Mouse (Mus musculus): ENCODE data around the gene Syne4. TPM values are rescaled to one million over a fixed set of nuclear protein-coding genes. Genes with fewer than 3 reads are reported as not detected.

Gene Syne4
- 4.1 TPM for total RNA-seq (2023)

GRCm38 (mm10) chr7:30314721-30315155 lies at the start of gene Syne4:
Syne4 (plus strand) TSS chr7:30314807.

GRCm38 (mm10) chr7:30279951-30280669 lies 34.5 kb upstream of the Syne4 start, which contains the start of the genes Thap8 and Wdr62:
Thap8 (plus strand) TSS chr7:30280094.
Wdr62 (minus strand) TSS chr7:30280419.

GRCm38 (mm10) chr7:30291215-30292131 lies 23.1 kb upstream of the Syne4 start, which contains the start of gene Clip3:
Clip3 (plus strand) TSS chr7:30291728.

GRCm38 (mm10) chr7:30308076-30309005 lies 6.3 kb upstream of the Syne4 start, which contains the start of gene Alkbh6:
Alkbh6 (plus strand) TSS chr7:30308717.

GRCm38 (mm10) chr7:30321539-30322284 lies 7.1 kb downstream of the Syne4 start, which contains the start of gene E130208F15Rik:
E130208F15Rik (plus strand) TSS chr7:30321740.

GRCm38 (mm10) chr7:30323795-30324194 lies 9.2 kb downstream of the Syne4 start, which contains the start of gene Sdhaf1:
Sdhaf1 (minus strand) TSS chr7:30323895.

GRCm38 (mm10) chr7:30362652-30363343 lies 48.2 kb downstream of the Syne4 start, which contains the start of gene Lrfn3:
Lrfn3 (minus strand) TSS chr7:30362772.

Other genes with a start within 250 kb of the Syne4 start
- 7.4 TPM for gene Zfp82, start 241.9 kb upstream of the Syne4 start, total RNA-seq (2023)
- gene Gm26920, start 224.4 kb upstream of the Syne4 start, total RNA-seq (2023): not detected
- 13.1 TPM for gene Zfp566, start 224.3 kb upstream of the Syne4 start, total RNA-seq (2023)
- 58.2 TPM for gene Zfp260, start 220.0 kb upstream of the Syne4 start, total RNA-seq (2023)
- 14.2 TPM for gene Zfp382, start 192.9 kb upstream of the Syne4 start, total RNA-seq (2023)
- gene Zfp146, start 145.1 kb upstream of the Syne4 start, total RNA-seq (2023): 41.8 TPM
- not detected for gene Cox7a1, start 130.7 kb upstream of the Syne4 start, total RNA-seq (2023)
- gene Capns1, start 116.0 kb upstream of the Syne4 start, total RNA-seq (2023): 114 TPM
- gene Polr2i, start 82.9 kb upstream of the Syne4 start, total RNA-seq (2023): 27.1 TPM
- gene Tbcb, start 82.5 kb upstream of the Syne4 start, total RNA-seq (2023): 22.8 TPM
- not detected for gene Ovol3, start 79.1 kb upstream of the Syne4 start, total RNA-seq (2023)
- gene Thap8, start 34.7 kb upstream of the Syne4 start, total RNA-seq (2023): 1.4 TPM
- gene Wdr62, start 34.4 kb upstream of the Syne4 start, total RNA-seq (2023): 5.0 TPM
- not detected for gene Clip3, start 23.1 kb upstream of the Syne4 start, total RNA-seq (2023)
- 39.5 TPM for gene Alkbh6, start 6.1 kb upstream of the Syne4 start, total RNA-seq (2023)
- gene E130208F15Rik, start 6.9 kb downstream of the Syne4 start, total RNA-seq (2023): 2.1 TPM
- gene Sdhaf1, start 9.1 kb downstream of the Syne4 start, total RNA-seq (2023): 6.2 TPM
- not detected for gene Lrfn3, start 48.0 kb downstream of the Syne4 start, total RNA-seq (2023)
- 21.2 TPM for gene Tyrobp, start 99.0 kb downstream of the Syne4 start, total RNA-seq (2023)
- gene Hcst, start 105.0 kb downstream of the Syne4 start, total RNA-seq (2023): 181 TPM
- 60.6 TPM for gene Nfkbid, start 106.9 kb downstream of the Syne4 start, total RNA-seq (2023)
- gene Aplp1, start 130.7 kb downstream of the Syne4 start, total RNA-seq (2023): 0.37 TPM
- gene Kirrel2, start 142.9 kb downstream of the Syne4 start, total RNA-seq (2023): not detected
- not detected for gene Nphs1, start 143.5 kb downstream of the Syne4 start, total RNA-seq (2023)
- not detected for gene Prodh2, start 178.8 kb downstream of the Syne4 start, total RNA-seq (2023)
- 7.0 TPM for gene Arhgap33, start 220.3 kb downstream of the Syne4 start, total RNA-seq (2023)
- gene Hspb6, start 237.4 kb downstream of the Syne4 start, total RNA-seq (2023): 4.1 TPM
- gene Proser3, start 237.5 kb downstream of the Syne4 start, total RNA-seq (2023): 11.5 TPM
- 39.9 TPM for gene Lin37, start 245.0 kb downstream of the Syne4 start, total RNA-seq (2023)
- gene U2af1l4, start 248.5 kb downstream of the Syne4 start, total RNA-seq (2023): 77.5 TPM
- 30.1 TPM for gene Gm49396, start 248.5 kb downstream of the Syne4 start, total RNA-seq (2023)
- gene Psenen, start 248.8 kb downstream of the Syne4 start, total RNA-seq (2023): 104 TPM